Comparison of ENCODE assay signal across 33 mouse cellular contexts in genomic region chr12:12893986-12894385, GRCm38 (mm10). TPM values are rescaled to one million over a fixed set of nuclear protein-coding genes. Genes with fewer than 3 reads are reported as not detected.
"Had no signal": no experiment of that assay in that cellular context is flagged by ENCODE, and none has a peak within 500 bp of the region (broad histone marks: within the 10 kb centered on the region; RNA-seq: fewer than 3 reads in every experiment).

No protein-coding gene starts in this region.

- H3K4me3 ChIP-seq: limb, embryonic 10.5 days; limb, embryonic 12.5 days; limb, embryonic 13.5 days; limb, embryonic 15.5 days; liver, embryonic 12.5 days; liver, embryonic 13.5 days; liver, embryonic 15.5 days; lung, embryonic 15.5 days; megakaryocyte, embryonic 14.5 days; midbrain, embryonic 10.5 days; midbrain, embryonic 12.5 days; midbrain, embryonic 13.5 days; midbrain, embryonic 15.5 days; myocyte; neural tube, embryonic 12.5 days had no signal

- H3K27ac ChIP-seq: limb, embryonic 10.5 days; limb, embryonic 12.5 days; limb, embryonic 13.5 days; limb, embryonic 15.5 days; liver, embryonic 12.5 days; liver, embryonic 13.5 days; liver, embryonic 14.5 days; liver, embryonic 15.5 days; lung, embryonic 15.5 days; macrophage; midbrain, embryonic 10.5 days; midbrain, embryonic 12.5 days; midbrain, embryonic 13.5 days; midbrain, embryonic 15.5 days; neural tube, embryonic 12.5 days had no signal

- H3K9me3 ChIP-seq: limb, embryonic 10.5 days; limb, embryonic 12.5 days; limb, embryonic 13.5 days; limb, embryonic 15.5 days; liver, embryonic 12.5 days; liver, embryonic 13.5 days; liver, embryonic 15.5 days; lung, embryonic 15.5 days; midbrain, embryonic 10.5 days; midbrain, embryonic 12.5 days; midbrain, embryonic 13.5 days; midbrain, embryonic 15.5 days; neural tube, embryonic 12.5 days had no signal

- ATAC-seq: liver, embryonic 12.5 days; liver, postnatal 0 days; lung, postnatal 0 days; midbrain, embryonic 13.5 days; midbrain, embryonic 15.5 days; midbrain, embryonic 16.5 days had no signal

- H3K4me2 ChIP-seq: limb, embryonic 12.5 days; limb, embryonic 13.5 days; limb, embryonic 15.5 days; liver, embryonic 11.5 days; liver, embryonic 12.5 days; liver, embryonic 13.5 days; liver, embryonic 15.5 days; lung, embryonic 14.5 days; lung, embryonic 15.5 days; midbrain, embryonic 11.5 days; midbrain, embryonic 12.5 days; midbrain, embryonic 13.5 days; midbrain, embryonic 15.5 days; neural tube, embryonic 12.5 days had no signal

- H3K27me3 ChIP-seq: limb, embryonic 12.5 days; limb, embryonic 13.5 days; limb, embryonic 15.5 days; liver, embryonic 12.5 days; liver, embryonic 13.5 days; liver, embryonic 15.5 days; lung, embryonic 15.5 days; midbrain, embryonic 13.5 days; midbrain, embryonic 15.5 days; neural tube, embryonic 12.5 days had no signal

- H3K36me3 ChIP-seq: limb, embryonic 10.5 days; limb, embryonic 12.5 days; limb, embryonic 13.5 days; limb, embryonic 15.5 days; liver, embryonic 12.5 days; liver, embryonic 13.5 days; liver, embryonic 15.5 days; lung, embryonic 15.5 days; midbrain, embryonic 10.5 days; midbrain, embryonic 12.5 days; midbrain, embryonic 13.5 days; midbrain, embryonic 15.5 days; neural tube, embryonic 12.5 days had no signal

- H3K4me1 ChIP-seq: limb, embryonic 10.5 days; limb, embryonic 12.5 days; limb, embryonic 15.5 days; liver, embryonic 12.5 days; liver, embryonic 13.5 days; liver, embryonic 15.5 days; midbrain, embryonic 12.5 days; midbrain, embryonic 15.5 days; neural tube, embryonic 12.5 days had no signal

- DNase-seq: left cerebral cortex, postnatal 4 days; liver; liver, embryonic 13.5 days; liver, postnatal 0 days; lung, adult 18-20 months; lung, adult 2 months; lung, embryonic 14.5 days; lung, postnatal 10 days; lung, postnatal 14 days; lung, postnatal 36 days; lung, postnatal 4 days; midbrain, embryonic 14.5 days had no signal

- H3K9ac ChIP-seq: limb, embryonic 12.5 days; limb, embryonic 13.5 days; limb, embryonic 15.5 days; liver, embryonic 12.5 days; liver, embryonic 13.5 days; liver, embryonic 14.5 days; liver, embryonic 15.5 days; liver, postnatal 0 days; lung, embryonic 14.5 days; lung, embryonic 15.5 days; midbrain, embryonic 12.5 days; midbrain, embryonic 13.5 days; midbrain, embryonic 15.5 days; neural tube, embryonic 12.5 days had no signal

RNA-seq across cellular contexts. Expression of gene Mycn, which starts 47.7 kb away (rescaled TPM):
- total RNA-seq: monocyte, adult 5-6 weeks had no signal
- polyA plus RNA-seq: macrophage had no signal
